Mouse (Mus musculus) heart, embryonic 16.5 days (tissue): Measurements from ENCODE around the gene Zscan29. TPM values are rescaled to one million over a fixed set of nuclear protein-coding genes. Genes with fewer than 3 reads are reported as not detected.

Experiments used
- ATAC-seq: fragments of 200-750 bp; cut with Nextera tagmentation; replicated peaks from 2 replicates; pipeline ENCODE4 v1.8.0; 2017; ENCODE audit warnings: moderate number of reproducible peaks; ENCODE audit not compliant: insufficient read depth, low FRiP score; ENCODE audit errors: extremely low read depth
- H3K27ac ChIP-seq: fragments of 300-500 bp; sonication (generic); 2 replicates; pipeline ENCODE4 v1.5.1; 2014; ENCODE audit warnings: mild to moderate bottlenecking, low read length, control low read depth, moderate library complexity
- H3K27me3 ChIP-seq: fragments of 300-500 bp; sonication (generic); 2 replicates; pipeline ENCODE4 v1.6.1; 2014; ENCODE audit warnings: low read length, mixed read lengths; ENCODE audit not compliant: control insufficient read depth, insufficient read depth
- H3K36me3 ChIP-seq: fragments of 300-500 bp; sonication (generic); 2 replicates; pipeline ENCODE4 v1.6.1; 2014; ENCODE audit not compliant: control insufficient read depth, insufficient read depth
- H3K4me1 ChIP-seq: fragments of 300-500 bp; sonication (generic); 2 replicates; pipeline ENCODE4 v1.6.1; 2014; ENCODE audit warnings: low read length, mixed read lengths; ENCODE audit not compliant: control insufficient read depth, insufficient read depth
- H3K4me2 ChIP-seq: fragments of 300-500 bp; sonication (generic); 2 replicates; pipeline ENCODE4 v1.6.1; 2014; ENCODE audit warnings: low read depth, mild to moderate bottlenecking, control low read depth, low read length
- H3K4me3 ChIP-seq: fragments of 300-500 bp; sonication (generic); 2 replicates; pipeline ENCODE4 v1.5.1; 2014; ENCODE audit warnings: mild to moderate bottlenecking, control low read depth, low read length
- H3K9ac ChIP-seq: fragments of 300-500 bp; sonication (generic); 2 replicates; pipeline ENCODE4 v1.6.1; 2014; ENCODE audit warnings: low read length, control low read depth
- H3K9me3 ChIP-seq: fragments of 300-500 bp; sonication (generic); replicated peaks from 2 replicates; pipeline ENCODE4 v1.6.1; 2016; ENCODE audit warnings: low read length; ENCODE audit not compliant: control insufficient read depth
- WGBS: fragments of 180-500 bp; shearing (Covaris S2); extraction: QIAGEN DNeasy Blood & Tissue Kit; methylation state at CpG from one replicate; pipeline ENCODE4 v1.1.7; 2014; 5-methylcytosine and 5-hydroxymethylcytosine counted together
- polyA plus RNA-seq: library from polyadenylated mRNA; unstranded; fragments of >200 nt; fragmentation: Nextera tagmentation; extraction: Ambion mirVana; gene quantifications from 2 replicates; pipeline ENCODE4 v1.2.1, GENCODE M21; 2015

Gene Zscan29
- 6.3 and 7.1 TPM in 2 replicates for polyA plus RNA-seq

- under 1% methylated on average over 66 of the region's 66 CpGs for WGBS
- Histone ChIP-seq H3K4me2 (peak within 1 kb of the TSS; percentile 85), H3K9ac (peak within 1 kb of the TSS; percentile 89), H3K36me3 (peaks cover 15% of the 10 kb centered on the region), H3K4me1 (peaks cover 18% of the 10 kb centered on the region), H3K27ac (peak within 1 kb of the TSS; percentile 90), H3K4me3 (peak within 1 kb of the TSS; percentile 97), H3K27me3 (no peaks in the 10 kb centered on the region), H3K9me3 (no peaks in the 10 kb centered on the region)
- ATAC-seq: peak; percentile 95
Observed at GRCm38 (mm10) chr2:121170980-121171742, at the start of gene Zscan29. Zscan29 (minus strand) TSS chr2:121171125.

- no peak overlapping the region for H3K27ac ChIP-seq
- no peak overlapping the region for H3K9ac ChIP-seq
- no peak overlapping the region for H3K4me2 ChIP-seq
- ATAC-seq: no peak
- no peak overlapping the region for H3K4me3 ChIP-seq
- no peaks in the 10 kb centered on the region for H3K27me3 ChIP-seq
- no peaks in the 10 kb centered on the region for H3K4me1 ChIP-seq
- H3K9me3 ChIP-seq: no peaks in the 10 kb centered on the region
- H3K36me3 ChIP-seq: peaks cover 28% of the 10 kb centered on the region
Observed at GRCm38 (mm10) chr2:121219994-121220393, 49.1 kb upstream of the Zscan29 start.

- Histone ChIP-seq H3K36me3 (peaks cover 28% of the 10 kb centered on the region), H3K4me1 (no peaks in the 10 kb centered on the region), H3K4me2 (no peak overlapping the region), H3K9ac (no peak overlapping the region), H3K27me3 (no peaks in the 10 kb centered on the region), H3K27ac (no peak overlapping the region), H3K4me3 (no peak overlapping the region), H3K9me3 (no peaks in the 10 kb centered on the region)
- ATAC-seq: no peak
Observed at GRCm38 (mm10) chr2:121219177-121219576, 48.3 kb upstream of the Zscan29 start.

- 49% methylated on average over 3 of the region's 3 CpGs for WGBS
- ATAC-seq: no peak
- no peaks in the 10 kb centered on the region for H3K27me3 ChIP-seq
- 0 out of 2 replicates have a peak overlapping the region, but pooled peaks have one; percentile 7 for H3K27ac ChIP-seq
- no peak overlapping the region for H3K4me3 ChIP-seq
- H3K9ac ChIP-seq: no peak overlapping the region
- peaks cover 28% of the 10 kb centered on the region for H3K36me3 ChIP-seq
- no peaks in the 10 kb centered on the region for H3K9me3 ChIP-seq
- H3K4me2 ChIP-seq: no peak overlapping the region
- no peaks in the 10 kb centered on the region for H3K4me1 ChIP-seq
Observed at GRCm38 (mm10) chr2:121214491-121214890, 43.6 kb upstream of the Zscan29 start.

- ATAC-seq: no peak
Observed at GRCm38 (mm10) chr2:121206541-121206940, 35.6 kb upstream of the Zscan29 start.

GRCm38 (mm10) chr2:121204276-121204675, 33.4 kb upstream of the Zscan29 start:
- H3K4me3 ChIP-seq: no peak overlapping the region
- H3K4me2 ChIP-seq: no peak overlapping the region
- WGBS: 93% methylated on average over 17 of the region's 17 CpGs
- H3K9me3 ChIP-seq: no peaks in the 10 kb centered on the region
- H3K27me3 ChIP-seq: no peaks in the 10 kb centered on the region
- no peak for ATAC-seq
- H3K27ac ChIP-seq: no peak overlapping the region
- no peak overlapping the region for H3K9ac ChIP-seq
- no peaks in the 10 kb centered on the region for H3K4me1 ChIP-seq
- peaks cover 58% of the 10 kb centered on the region for H3K36me3 ChIP-seq

More at GRCm38 (mm10) chr2:121206541-121206940, 35.6 kb upstream of the Zscan29 start:
- H3K27ac ChIP-seq: no peak overlapping the region
- H3K9ac ChIP-seq: no peak overlapping the region
- no peak overlapping the region for H3K4me2 ChIP-seq
- 84% methylated on average over 3 of the region's 3 CpGs for WGBS
- H3K4me3 ChIP-seq: no peak overlapping the region
- no peaks in the 10 kb centered on the region for H3K4me1 ChIP-seq
- peaks cover 59% of the 10 kb centered on the region for H3K36me3 ChIP-seq
- no peaks in the 10 kb centered on the region for H3K27me3 ChIP-seq
- no peaks in the 10 kb centered on the region for H3K9me3 ChIP-seq

- Histone ChIP-seq H3K4me3 (no peak overlapping the region), H3K9ac (no peak overlapping the region), H3K9me3 (no peaks in the 10 kb centered on the region), H3K4me1 (no peaks in the 10 kb centered on the region), H3K27me3 (no peaks in the 10 kb centered on the region), H3K27ac (no peak overlapping the region), H3K4me2 (no peak overlapping the region), H3K36me3 (peaks cover 72% of the 10 kb centered on the region)
- WGBS: 85% methylated on average over 9 of the region's 9 CpGs
- no peak for ATAC-seq
Observed at GRCm38 (mm10) chr2:121195466-121195865, 24.5 kb upstream of the Zscan29 start.

- H3K9ac ChIP-seq: no peak overlapping the region
- H3K36me3 ChIP-seq: peaks cover 58% of the 10 kb centered on the region
- no peaks in the 10 kb centered on the region for H3K4me1 ChIP-seq
- no peak overlapping the region for H3K27ac ChIP-seq
- H3K9me3 ChIP-seq: no peaks in the 10 kb centered on the region
- no peaks in the 10 kb centered on the region for H3K27me3 ChIP-seq
- no peak overlapping the region for H3K4me2 ChIP-seq
- ATAC-seq: no peak
- H3K4me3 ChIP-seq: no peak overlapping the region
- WGBS: 67% methylated on average over 1 of the region's 1 CpGs
Observed at GRCm38 (mm10) chr2:121188530-121188929, 17.6 kb upstream of the Zscan29 start.

GRCm38 (mm10) chr2:121184142-121184541, 13.2 kb upstream of the Zscan29 start:
- H3K9ac ChIP-seq: no peak overlapping the region
- no peak for ATAC-seq
- H3K36me3 ChIP-seq: peaks cover 29% of the 10 kb centered on the region

More at GRCm38 (mm10) chr2:121184142-121184541, 13.2 kb upstream of the Zscan29 start:
- no peak overlapping the region for H3K4me3 ChIP-seq
- H3K9me3 ChIP-seq: no peaks in the 10 kb centered on the region
- H3K27me3 ChIP-seq: no peaks in the 10 kb centered on the region
- no peaks in the 10 kb centered on the region for H3K4me1 ChIP-seq
- no peak overlapping the region for H3K4me2 ChIP-seq
- WGBS: 93% methylated on average over 7 of the region's 7 CpGs
- H3K27ac ChIP-seq: no peak overlapping the region
